Mouse (Mus musculus): ENCODE data around the gene Chst8. TPM values are rescaled to one million over a fixed set of nuclear protein-coding genes. Genes with fewer than 3 reads are reported as not detected.

Chst8 gene
- polyA plus RNA-seq, 1 experiment from 2014 or later = 15.4 TPM

- Histone ChIP-seq H3K36me3 (ENCODE audit: insufficient read depth, low read length) (no peaks in the 10 kb centered on the region), H3K4me3 (ENCODE audit: low read length) (no peak overlapping the region), H3K27ac (ENCODE audit: low read length) (no peak overlapping the region), H3K9ac (replicated peaks; ENCODE audit: low read length) (no peak overlapping the region), H3K4me1 (ENCODE audit: insufficient read depth, low read length) (0 out of 2 replicates have a peak, but pooled peaks cover 9% of the 10 kb centered on the region), H3K4me2 (replicated peaks; ENCODE audit: low read depth, low read length) (no peak overlapping the region), H3K9me3 (ENCODE audit: low read length) (peaks cover 4% of the 10 kb centered on the region; the same call in 1 of the 2 replicates), H3K27me3 (ENCODE audit: insufficient read depth, low read length) (no peaks in the 10 kb centered on the region)
- no peak for ATAC-seq (ENCODE audit: low FRiP score, low TSS enrichment)
- 56% methylated on average over 6 of the region's 6 CpGs for WGBS
Observed at GRCm38 (mm10) chr7:34785052-34785451, 27.5 kb downstream of the Chst8 start.

- Histone ChIP-seq H3K27ac (ENCODE audit: low read length) (no peak overlapping the region), H3K4me2 (replicated peaks; ENCODE audit: low read depth, low read length) (no peak overlapping the region), H3K27me3 (ENCODE audit: insufficient read depth, low read length) (no peaks in the 10 kb centered on the region), H3K4me1 (ENCODE audit: insufficient read depth, low read length) (0 out of 2 replicates have a peak, but pooled peaks cover 9% of the 10 kb centered on the region), H3K9ac (replicated peaks; ENCODE audit: low read length) (no peak overlapping the region), H3K36me3 (ENCODE audit: insufficient read depth, low read length) (no peaks in the 10 kb centered on the region), H3K4me3 (ENCODE audit: low read length) (no peak overlapping the region), H3K9me3 (ENCODE audit: low read length) (peaks cover 4% of the 10 kb centered on the region; the same call in 1 of the 2 replicates)
- WGBS = 59% methylated on average over 9 of the region's 9 CpGs
- no peak for ATAC-seq (ENCODE audit: low FRiP score, low TSS enrichment)
Observed at GRCm38 (mm10) chr7:34784469-34784868, 28.0 kb downstream of the Chst8 start.

GRCm38 (mm10) chr7:34781988-34782387 lies 30.5 kb downstream of the Chst8 start:
- H3K9ac ChIP-seq (replicated peaks; ENCODE audit: low read length) = no peak overlapping the region
- no peak overlapping the region for H3K4me2 ChIP-seq (replicated peaks; ENCODE audit: low read depth, low read length)
- no peak overlapping the region for H3K27ac ChIP-seq (ENCODE audit: low read length)
- H3K36me3 ChIP-seq (ENCODE audit: insufficient read depth, low read length) = no peaks in the 10 kb centered on the region
- 0 out of 2 replicates have a peak, but pooled peaks cover 9% of the 10 kb centered on the region for H3K4me1 ChIP-seq (ENCODE audit: insufficient read depth, low read length)
- H3K4me3 ChIP-seq (ENCODE audit: low read length) = no peak overlapping the region
- H3K9me3 ChIP-seq (ENCODE audit: low read length) = peaks cover 4% of the 10 kb centered on the region; the same call in 1 of the 2 replicates
- ATAC-seq (ENCODE audit: low FRiP score, low TSS enrichment) = no peak
- no peaks in the 10 kb centered on the region for H3K27me3 ChIP-seq (ENCODE audit: insufficient read depth, low read length)

GRCm38 (mm10) chr7:34781217-34781616 lies 31.3 kb downstream of the Chst8 start:
- no peak overlapping the region for H3K27ac ChIP-seq (ENCODE audit: low read length)
- no peak overlapping the region for H3K9ac ChIP-seq (replicated peaks; ENCODE audit: low read length)
- WGBS = 89% methylated on average over 2 of the region's 2 CpGs
- no peak overlapping the region for H3K4me2 ChIP-seq (replicated peaks; ENCODE audit: low read depth, low read length)
- H3K4me1 ChIP-seq (ENCODE audit: insufficient read depth, low read length) = 0 out of 2 replicates have a peak, but pooled peaks cover 9% of the 10 kb centered on the region
- H3K27me3 ChIP-seq (ENCODE audit: insufficient read depth, low read length) = no peaks in the 10 kb centered on the region
- H3K4me3 ChIP-seq (ENCODE audit: low read length) = no peak overlapping the region
- peaks cover 4% of the 10 kb centered on the region; the same call in 1 of the 2 replicates for H3K9me3 ChIP-seq (ENCODE audit: low read length)
- no peak for ATAC-seq (ENCODE audit: low FRiP score, low TSS enrichment)
- no peaks in the 10 kb centered on the region for H3K36me3 ChIP-seq (ENCODE audit: insufficient read depth, low read length)

GRCm38 (mm10) chr7:34778426-34778825 lies 34.1 kb downstream of the Chst8 start:
- WGBS = 48% methylated on average over 9 of the region's 9 CpGs

GRCm38 (mm10) chr7:34775659-34776058 lies 36.9 kb downstream of the Chst8 start:
- H3K4me2 ChIP-seq (replicated peaks; ENCODE audit: low read depth, low read length) = no peak overlapping the region
- peak; percentile 67; the same call in 1 of the 2 replicates for ATAC-seq (ENCODE audit: low FRiP score, low TSS enrichment)
- H3K4me3 ChIP-seq (ENCODE audit: low read length) = no peak overlapping the region
- H3K36me3 ChIP-seq (ENCODE audit: insufficient read depth, low read length) = no peaks in the 10 kb centered on the region
- H3K27me3 ChIP-seq (ENCODE audit: insufficient read depth, low read length) = no peaks in the 10 kb centered on the region
- peaks cover 18% of the 10 kb centered on the region; the same call in 1 of the 2 replicates for H3K4me1 ChIP-seq (ENCODE audit: insufficient read depth, low read length)
- no peak overlapping the region for H3K27ac ChIP-seq (ENCODE audit: low read length)
- H3K9me3 ChIP-seq (ENCODE audit: low read length) = no peaks in the 10 kb centered on the region
- 61% methylated on average over 12 of the region's 12 CpGs for WGBS
- no peak overlapping the region for H3K9ac ChIP-seq (replicated peaks; ENCODE audit: low read length)

More at GRCm38 (mm10) chr7:34778426-34778825, 34.1 kb downstream of the Chst8 start:
- Histone ChIP-seq H3K4me1 (ENCODE audit: insufficient read depth, low read length) (peaks cover 18% of the 10 kb centered on the region; the same call in 1 of the 2 replicates), H3K4me3 (ENCODE audit: low read length) (no peak overlapping the region), H3K9me3 (ENCODE audit: low read length) (peaks cover 4% of the 10 kb centered on the region; the same call in 1 of the 2 replicates), H3K27ac (ENCODE audit: low read length) (no peak overlapping the region), H3K9ac (replicated peaks; ENCODE audit: low read length) (no peak overlapping the region), H3K27me3 (ENCODE audit: insufficient read depth, low read length) (no peaks in the 10 kb centered on the region), H3K36me3 (ENCODE audit: insufficient read depth, low read length) (no peaks in the 10 kb centered on the region), H3K4me2 (replicated peaks; ENCODE audit: low read depth, low read length) (no peak overlapping the region)
- ATAC-seq (ENCODE audit: low FRiP score, low TSS enrichment) = no peak

- Histone ChIP-seq H3K4me3 (ENCODE audit: low read length) (no peak overlapping the region), H3K9me3 (ENCODE audit: low read length) (no peaks in the 10 kb centered on the region), H3K36me3 (ENCODE audit: insufficient read depth, low read length) (no peaks in the 10 kb centered on the region), H3K27me3 (ENCODE audit: insufficient read depth, low read length) (no peaks in the 10 kb centered on the region), H3K9ac (replicated peaks; ENCODE audit: low read length) (no peak overlapping the region), H3K27ac (ENCODE audit: low read length) (no peak overlapping the region), H3K4me1 (ENCODE audit: insufficient read depth, low read length) (peaks cover 18% of the 10 kb centered on the region; the same call in 1 of the 2 replicates), H3K4me2 (replicated peaks; ENCODE audit: low read depth, low read length) (no peak overlapping the region)
- no peak for ATAC-seq (ENCODE audit: low FRiP score, low TSS enrichment)
- 87% methylated on average over 4 of the region's 4 CpGs for WGBS
Observed at GRCm38 (mm10) chr7:34774947-34775346, 37.6 kb downstream of the Chst8 start.

GRCm38 (mm10) chr7:34774020-34774419 lies 38.5 kb downstream of the Chst8 start:
- peak overlapping the region; percentile 43 for H3K4me2 ChIP-seq (replicated peaks; ENCODE audit: low read depth, low read length)
- no peaks in the 10 kb centered on the region for H3K27me3 ChIP-seq (ENCODE audit: insufficient read depth, low read length)
- H3K4me3 ChIP-seq (ENCODE audit: low read length) = peak overlapping the region; percentile 12; the same call in 1 of the 2 replicates
- no peak overlapping the region for H3K9ac ChIP-seq (replicated peaks; ENCODE audit: low read length)
- no peak; the same call in 1 of the 2 replicates for ATAC-seq (ENCODE audit: low FRiP score, low TSS enrichment)
- H3K9me3 ChIP-seq (ENCODE audit: low read length) = no peaks in the 10 kb centered on the region
- no peak overlapping the region for H3K27ac ChIP-seq (ENCODE audit: low read length)
- H3K36me3 ChIP-seq (ENCODE audit: insufficient read depth, low read length) = no peaks in the 10 kb centered on the region
- 10% methylated on average over 13 of the region's 13 CpGs for WGBS
- H3K4me1 ChIP-seq (ENCODE audit: insufficient read depth, low read length) = peaks cover 21% of the 10 kb centered on the region; the same call in 1 of the 2 replicates

GRCm38 (mm10) chr7:34773309-34773708 lies 39.2 kb downstream of the Chst8 start:
- ATAC-seq (ENCODE audit: low FRiP score, low TSS enrichment) = no peak
- H3K4me1 ChIP-seq (ENCODE audit: insufficient read depth, low read length) = peaks cover 21% of the 10 kb centered on the region; the same call in 1 of the 2 replicates
- H3K9ac ChIP-seq (replicated peaks; ENCODE audit: low read length) = no peak overlapping the region
- H3K4me2 ChIP-seq (replicated peaks; ENCODE audit: low read depth, low read length) = no peak overlapping the region
- H3K27ac ChIP-seq (ENCODE audit: low read length) = no peak overlapping the region
- no peaks in the 10 kb centered on the region for H3K27me3 ChIP-seq (ENCODE audit: insufficient read depth, low read length)
- no peak overlapping the region for H3K4me3 ChIP-seq (ENCODE audit: low read length)
- no peaks in the 10 kb centered on the region for H3K36me3 ChIP-seq (ENCODE audit: insufficient read depth, low read length)
- 77% methylated on average over 5 of the region's 5 CpGs for WGBS
- H3K9me3 ChIP-seq (ENCODE audit: low read length) = no peaks in the 10 kb centered on the region

- H3K27me3 ChIP-seq (ENCODE audit: insufficient read depth, low read length) = no peaks in the 10 kb centered on the region
- no peak for ATAC-seq (ENCODE audit: low FRiP score, low TSS enrichment)
- no peak overlapping the region for H3K27ac ChIP-seq (ENCODE audit: low read length)
- H3K36me3 ChIP-seq (ENCODE audit: insufficient read depth, low read length) = no peaks in the 10 kb centered on the region
- WGBS = 53% methylated on average over 8 of the region's 8 CpGs
- H3K4me1 ChIP-seq (ENCODE audit: insufficient read depth, low read length) = peaks cover 9% of the 10 kb centered on the region; the same call in 1 of the 2 replicates
- H3K9ac ChIP-seq (replicated peaks; ENCODE audit: low read length) = no peak overlapping the region
- no peak overlapping the region for H3K4me2 ChIP-seq (replicated peaks; ENCODE audit: low read depth, low read length)
- H3K9me3 ChIP-seq (ENCODE audit: low read length) = no peaks in the 10 kb centered on the region
- no peak overlapping the region for H3K4me3 ChIP-seq (ENCODE audit: low read length)
Observed at GRCm38 (mm10) chr7:34769531-34769930, 43.0 kb downstream of the Chst8 start.
